Mouse (Mus musculus): ENCODE data around the gene Pes1.

Gene Pes1

GRCm38 (mm10) chr11:3963155-3963554 is 620 bp upstream of the Pes1 start:
- peak in 1 of 2 experiments; percentile 47 for DNase-seq (ENCODE audit: low spot score in 2 of 2)

- peak in 1 of 2 experiments; percentile 17 for DNase-seq (ENCODE audit: low spot score in 2 of 2)
Measured at GRCm38 (mm10) chr11:3964416-3965172, 819 bp downstream of the Pes1 start.

- DNase-seq (ENCODE audit: low spot score in 2 of 2) = peak; percentile 31 to 42
Measured at GRCm38 (mm10) chr11:3969837-3970236, 6.1 kb downstream of the Pes1 start.

- no peak for DNase-seq (ENCODE audit: low spot score in 2 of 2)
Measured at GRCm38 (mm10) chr11:3970361-3970760, 6.6 kb downstream of the Pes1 start.

GRCm38 (mm10) chr11:3973081-3973480 is 9.3 kb downstream of the Pes1 start:
- DNase-seq (ENCODE audit: low spot score in 2 of 2) = peak in 1 of 2 experiments; percentile 15

- DNase-seq (ENCODE audit: low spot score in 2 of 2) = peak; percentile 51 to 60
Measured at GRCm38 (mm10) chr11:3974311-3974710, 10.5 kb downstream of the Pes1 start.

- no peak for DNase-seq (ENCODE audit: low spot score in 2 of 2)
Measured at GRCm38 (mm10) chr11:3976678-3977077, 12.9 kb downstream of the Pes1 start, which contains the start of gene 4930556J24Rik. Gene 4930556J24Rik (minus strand): TSS chr11:3976778.

GRCm38 (mm10) chr11:3978421-3978820 is 14.6 kb downstream of the Pes1 start:
- DNase-seq (ENCODE audit: low spot score in 2 of 2) = no peak

- DNase-seq (ENCODE audit: low spot score in 2 of 2) = no peak
Measured at GRCm38 (mm10) chr11:3981536-3981935, 17.8 kb downstream of the Pes1 start.

GRCm38 (mm10) chr11:3982275-3983209 is 18.8 kb downstream of the Pes1 start:
- DNase-seq (ENCODE audit: low spot score in 2 of 2) = no peak

- peak; percentile 49 to 55 for DNase-seq (ENCODE audit: low spot score in 2 of 2)
Measured at GRCm38 (mm10) chr11:3983291-3983862, 19.6 kb downstream of the Pes1 start, which contains the start of gene Gal3st1. Gene Gal3st1 (plus strand): TSS chr11:3983636.

GRCm38 (mm10) chr11:3983863-3984745 is 20.3 kb downstream of the Pes1 start:
- no peak for DNase-seq (ENCODE audit: low spot score in 2 of 2)

GRCm38 (mm10) chr11:3989748-3990147 is 26.0 kb downstream of the Pes1 start:
- no peak for DNase-seq (ENCODE audit: low spot score in 2 of 2)

GRCm38 (mm10) chr11:3993132-3993531 is 29.4 kb downstream of the Pes1 start:
- DNase-seq (ENCODE audit: low spot score in 2 of 2) = no peak

- no peak for DNase-seq (ENCODE audit: low spot score in 2 of 2)
Measured at GRCm38 (mm10) chr11:3993914-3994313, 30.1 kb downstream of the Pes1 start.

- DNase-seq (ENCODE audit: low spot score in 2 of 2) = no peak
Measured at GRCm38 (mm10) chr11:3995511-3995910, 31.7 kb downstream of the Pes1 start.

GRCm38 (mm10) chr11:3996840-3997239 is 33.1 kb downstream of the Pes1 start:
- DNase-seq (ENCODE audit: low spot score in 2 of 2) = no peak

- no peak for DNase-seq (ENCODE audit: low spot score in 2 of 2)
Measured at GRCm38 (mm10) chr11:3997978-3998720, 34.4 kb downstream of the Pes1 start.

- DNase-seq (ENCODE audit: low spot score in 2 of 2) = no peak
Measured at GRCm38 (mm10) chr11:3999547-3999946, 35.8 kb downstream of the Pes1 start.

GRCm38 (mm10) chr11:4001603-4002002 is 37.8 kb downstream of the Pes1 start:
- DNase-seq (ENCODE audit: low spot score in 2 of 2) = peak; percentile 69 to 81
